Mouse (Mus musculus): ENCODE data around the gene Gm21650.
"Not testable (repeated sequence)": the region's sequence is repeated elsewhere in the genome, so short reads cannot be mapped to it uniquely, and the experiment has no call there.

The Gm21650 gene

GRCm38 (mm10) chrY:77692508-77692907, at the start of gene Gm21650:
Gene Gm21650, plus strand, starts transcription at chrY:77692808.
- DNase-seq (ENCODE audit: extremely low spot score, low read depth, low spot score), result not testable (repeated sequence)

Data from hindlimb bud, embryonic 11.5 days (tissue).